Mouse (Mus musculus) kidney, adult 2 months (tissue): ENCODE data around the gene Birc5.

Experiments used
- CTCF ChIP-seq: fragments of 200-500 bp; conservative IDR thresholded peaks from 2 replicates; pipeline ENCODE4 v1.5.1; 2011; ENCODE audit warnings: low read depth, mild to moderate bottlenecking, control low read depth, low read length, moderate library complexity, mixed read lengths; ENCODE audit not compliant: insufficient read depth, insufficient read length
- POLR2A ChIP-seq: fragments of 200-500 bp; IDR thresholded peaks from one replicate; pipeline ENCODE4 v1.6.1; 2011; ENCODE audit warnings: low read depth, low read length, control low read depth

GRCm38 (mm10) chr11:117854241-117854640, 5.2 kb downstream of the Birc5 start:
- no peak for TF ChIP-seq CTCF
- TF ChIP-seq POLR2A: no peak
